Mouse (Mus musculus) brain, embryonic 14.5 days (tissue): ENCODE measurements around the gene Fmod.

Experiments used
- CTCF ChIP-seq: fragments of 200-500 bp; IDR thresholded peaks from 2 replicates; pipeline ENCODE4 v1.5.1; 2012; ENCODE audit warnings: inconsistent platforms, mild to moderate bottlenecking, moderate library complexity, borderline replicate concordance; ENCODE audit not compliant: insufficient read depth, insufficient read length; ENCODE audit errors: extremely low read depth
- POLR2A ChIP-seq: fragments of 200-500 bp; IDR thresholded peaks from 2 replicates; pipeline ENCODE4 v1.6.1; 2012; ENCODE audit warnings: mild to moderate bottlenecking, inconsistent platforms, borderline replicate concordance; ENCODE audit not compliant: poor library complexity, insufficient read depth, insufficient read length, severe bottlenecking; ENCODE audit errors: extremely low read depth

DNA sequence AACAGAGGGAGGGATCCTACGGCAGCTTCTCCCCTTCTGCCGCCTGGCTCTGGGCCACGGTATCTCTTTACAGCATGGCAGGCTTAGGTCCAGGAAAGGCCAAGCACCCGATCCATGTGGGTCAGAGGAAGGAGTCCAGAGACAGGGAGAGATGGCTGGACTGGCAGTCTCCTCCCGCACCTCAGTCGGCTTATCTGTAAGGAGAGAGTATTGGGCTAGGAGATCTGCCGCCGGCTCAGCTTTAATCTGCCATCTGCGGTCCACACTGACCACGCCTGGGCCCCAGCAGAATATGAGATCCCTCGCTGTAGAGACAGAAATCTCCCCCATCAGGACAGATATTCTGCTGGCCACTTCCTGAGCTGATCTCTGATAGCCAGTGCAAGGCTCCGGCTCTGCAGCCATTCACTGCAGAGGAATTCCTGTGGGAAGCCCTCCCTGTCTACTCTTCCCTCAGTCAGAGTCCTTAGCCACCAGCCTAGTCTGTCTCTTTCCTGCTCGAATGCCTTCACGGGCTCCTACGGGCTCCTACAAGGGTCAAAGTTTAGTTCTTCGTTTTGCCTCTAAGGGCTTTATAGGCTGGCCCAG lies 49.9 kb downstream of the Fmod start:
- TF ChIP-seq CTCF (no peak), POLR2A (no peak)
